Mouse (Mus musculus) activated CD4-positive, CD25-positive, alpha-beta regulatory T cell, adult 9 weeks (primary cell): Measurements from ENCODE around the gene Mark1. TPM values are rescaled to one million over a fixed set of nuclear protein-coding genes. Genes with fewer than 3 reads are reported as not detected.

Experiments used
- polyA plus RNA-seq: library from polyadenylated mRNA; unstranded; fragments of 100-300 nt; shearing (Covaris generic); gene quantifications from one replicate; pipeline ENCODE4 v1.2.1, GENCODE M21; 2017

Gene Mark1
- not detected for polyA plus RNA-seq

GRCm38 (mm10) chr1:184999071-184999750, at the start of gene Mark1:
Mark1 (minus strand) TSS chr1:184999570.

DNA sequence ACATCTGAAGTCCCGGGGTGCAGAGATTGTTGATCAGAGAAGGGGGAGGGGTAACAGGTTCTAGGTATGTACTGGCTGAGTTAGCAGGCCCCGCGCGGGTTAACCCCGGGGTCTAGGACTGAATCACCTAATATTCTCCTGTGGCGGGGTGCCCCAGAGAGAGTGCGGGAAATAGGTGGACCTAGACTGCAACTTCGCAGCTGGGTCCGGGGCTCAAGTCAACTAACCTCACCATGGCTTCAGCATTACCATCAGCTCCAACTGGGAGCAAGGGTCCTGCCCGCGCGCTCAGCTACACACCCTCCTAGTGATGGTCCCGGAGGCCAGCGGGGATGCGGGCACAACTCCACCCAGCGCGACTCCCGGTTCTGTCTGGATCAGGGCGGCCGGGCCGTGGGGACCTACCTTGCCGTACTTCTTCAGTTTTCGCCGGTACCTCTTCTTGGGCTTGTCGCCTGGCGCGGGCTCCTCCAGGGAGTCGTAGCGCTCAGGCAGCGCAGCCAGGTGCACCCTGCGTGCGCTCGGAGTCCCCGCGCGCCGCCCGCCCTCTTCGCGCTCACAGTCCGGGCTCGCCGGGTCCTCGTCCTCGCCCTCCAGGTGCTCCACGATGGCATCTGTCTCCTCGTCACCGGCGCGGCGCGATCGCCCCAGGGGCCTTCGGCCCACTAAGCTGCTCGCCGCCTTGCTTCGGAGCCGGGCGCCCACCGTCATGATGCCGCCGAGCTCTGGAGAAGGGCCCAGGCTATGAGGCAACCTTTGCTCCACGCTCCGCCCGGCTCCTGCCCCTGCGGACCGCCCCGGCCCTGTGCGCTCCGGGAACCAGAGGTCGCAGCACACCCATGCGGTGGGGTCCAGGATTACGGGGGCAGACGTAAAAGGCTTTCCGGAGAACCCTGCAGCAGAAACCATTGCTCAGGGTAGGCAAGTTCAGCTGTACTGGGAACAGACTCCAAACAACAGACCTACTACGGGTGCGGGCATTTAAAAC, 116.8 kb downstream of the Mark1 start, which contains the start of gene C130074G19Rik:
TSS of gene C130074G19Rik (minus strand) at position 938 of the 988 bp plus-strand sequence.

Other genes starting within 250 kb of the Mark1 start
- not detected for gene Marc1, start 188.3 kb downstream of the Mark1 start, polyA plus RNA-seq
- gene Marc2, start 153.1 kb downstream of the Mark1 start, polyA plus RNA-seq = 60.8 TPM
- not detected for gene C130074G19Rik, start 116.4 kb downstream of the Mark1 start, polyA plus RNA-seq
- gene Rab3gap2, start 204.5 kb upstream of the Mark1 start, polyA plus RNA-seq = 39.3 TPM